15 mouse cellular contexts compared by ENCODE assay signal in the genomic region with DNA sequence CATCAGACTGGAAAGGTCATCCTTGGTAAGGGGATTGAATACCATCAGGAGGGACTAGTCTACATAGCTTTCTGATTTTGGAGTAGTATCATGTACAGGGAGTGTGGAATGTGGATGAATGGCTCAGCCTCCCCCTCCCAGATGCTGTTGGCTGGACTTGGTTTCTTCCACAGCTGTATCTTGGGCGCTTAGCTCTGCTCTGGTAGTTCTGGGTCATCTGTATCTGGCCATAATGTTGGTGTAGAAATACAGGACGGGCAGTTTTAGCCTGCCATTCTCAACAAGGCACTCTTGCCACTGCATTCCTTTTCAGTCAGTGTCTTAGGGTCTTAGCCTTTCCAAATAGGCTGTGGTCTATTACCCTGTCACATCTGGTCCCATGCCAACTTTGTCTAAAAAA.
"Had no signal": no experiment of that assay in that cellular context is flagged by ENCODE, and none has a peak within 500 bp of the region (broad histone marks: within the 10 kb centered on the region; RNA-seq: fewer than 3 reads in every experiment).

No protein-coding gene starts in this region.

- H3K9me3 ChIP-seq: kidney, embryonic 15.5 days; limb, embryonic 12.5 days; liver, embryonic 13.5 days; midbrain, embryonic 13.5 days; stomach, embryonic 15.5 days had no signal

- H3K4me2 ChIP-seq: kidney, embryonic 15.5 days; limb, embryonic 12.5 days; liver, embryonic 13.5 days; midbrain, embryonic 13.5 days; stomach, embryonic 15.5 days had no signal

- H3K27ac ChIP-seq: kidney, embryonic 15.5 days; limb, embryonic 12.5 days; liver, embryonic 13.5 days; midbrain, embryonic 13.5 days; stomach, embryonic 15.5 days had no signal

- H3K4me3 ChIP-seq: kidney, embryonic 15.5 days; limb, embryonic 12.5 days; liver, embryonic 13.5 days; midbrain, embryonic 13.5 days; stomach, embryonic 15.5 days had no signal

- H3K27me3 ChIP-seq: kidney, embryonic 15.5 days; limb, embryonic 12.5 days; liver, embryonic 13.5 days; midbrain, embryonic 13.5 days; stomach, embryonic 15.5 days had no signal

- ATAC-seq: liver, postnatal 0 days; midbrain, embryonic 13.5 days had no signal

- DNase-seq: kidney, adult 2 months; kidney, postnatal 36 days; layer of hippocampus, adult 9-11 months; layer of hippocampus, postnatal 36 days; liver; liver, embryonic 13.5 days; liver, postnatal 0 days; lung, postnatal 36 days; right cerebral cortex, postnatal 14 days; thymus, adult 2 months; thymus, postnatal 25 days had no signal

- H3K36me3 ChIP-seq: stomach, embryonic 15.5 days had no signal

- H3K9ac ChIP-seq: kidney, embryonic 15.5 days; limb, embryonic 12.5 days; liver, embryonic 13.5 days; liver, postnatal 0 days; midbrain, embryonic 13.5 days; stomach, embryonic 15.5 days had no signal
